Mouse (Mus musculus) thymus, adult 2 months (tissue): ENCODE data around the gene Aftph. TPM values are rescaled to one million over a fixed set of nuclear protein-coding genes. Genes with fewer than 3 reads are reported as not detected.

Experiments
- DNase-seq: peaks from one replicate; pipeline ENCODE4 v3.0.0; 2021
- H3K27ac ChIP-seq: fragments of 200-500 bp; 2 replicates; pipeline ENCODE4 v1.5.1; 2012; ENCODE audit warnings: low read length, control low read depth; ENCODE audit not compliant: control insufficient read depth, insufficient read depth
- H3K27me3 ChIP-seq: fragments of 200-500 bp; 2 replicates; pipeline ENCODE4 v1.6.1; 2012; ENCODE audit warnings: mild to moderate bottlenecking, low read length, moderate library complexity, mixed read lengths; ENCODE audit not compliant: control insufficient read depth, insufficient read depth
- H3K36me3 ChIP-seq: fragments of 200-500 bp; 2 replicates; pipeline ENCODE4 v1.6.1; 2012; ENCODE audit warnings: mild to moderate bottlenecking, low read length, moderate library complexity; ENCODE audit not compliant: control insufficient read depth, insufficient read depth
- H3K4me1 ChIP-seq: fragments of 200-500 bp; replicated peaks from 2 replicates; pipeline ENCODE4 v1.6.1; 2012; ENCODE audit warnings: low read length; ENCODE audit not compliant: control insufficient read depth, insufficient read depth
- H3K4me3 ChIP-seq: fragments of 200-500 bp; 2 replicates; pipeline ENCODE4 v1.5.1; 2012; ENCODE audit warnings: mild to moderate bottlenecking, low read length, control low read depth, moderate library complexity; ENCODE audit not compliant: control insufficient read depth, insufficient read depth
- CTCF ChIP-seq: fragments of 200-500 bp; IDR thresholded peaks from 2 replicates; pipeline ENCODE4 v1.5.1; 2012; ENCODE audit warnings: mild to moderate bottlenecking, control low read depth, low read length, moderate library complexity, borderline replicate concordance; ENCODE audit not compliant: control insufficient read depth, poor library complexity, insufficient read depth; ENCODE audit errors: extremely low read depth
- POLR2A ChIP-seq: fragments of 200-500 bp; IDR thresholded peaks from 2 replicates; pipeline ENCODE4 v1.6.1; 2012; ENCODE audit warnings: mild to moderate bottlenecking, low read length, control low read depth, moderate library complexity; ENCODE audit not compliant: control insufficient read depth, poor library complexity, insufficient read depth; ENCODE audit errors: extremely low read depth
- WGBS: fragments of 180-500 bp; shearing (Covaris S2); methylation state at CpG from one replicate; pipeline ENCODE4 v1.1.7; 2018; 5-methylcytosine and 5-hydroxymethylcytosine counted together
- polyA plus RNA-seq: library from polyadenylated mRNA; depleted of rRNA; stranded (reverse); fragments of >200 nt; gene quantifications from 2 replicates; pipeline ENCODE4 v1.2.3, GENCODE M21; 2012

The Aftph gene
- polyA plus RNA-seq, 1 experiment: 91.9 TPM

GRCm38 (mm10) chr11:20672513-20672912 is 68.9 kb downstream of the Aftph start:
- TF ChIP-seq POLR2A (no peak), CTCF (no peak)
- Histone ChIP-seq H3K4me3 (no peak overlapping the region), H3K27me3 (no peaks in the 10 kb centered on the region), H3K4me1 (no peaks in the 10 kb centered on the region), H3K27ac (no peak overlapping the region), H3K36me3 (no peaks in the 10 kb centered on the region)
- WGBS: 73% methylated on average over 6 of the region's 6 CpGs
- no peak for DNase-seq

GRCm38 (mm10) chr11:20671789-20672392 is 69.5 kb downstream of the Aftph start:
- Histone ChIP-seq H3K4me3 (no peak overlapping the region), H3K36me3 (no peaks in the 10 kb centered on the region), H3K27ac (no peak overlapping the region), H3K27me3 (no peaks in the 10 kb centered on the region), H3K4me1 (no peaks in the 10 kb centered on the region)
- TF ChIP-seq CTCF (no peak), POLR2A (no peak)
- WGBS: 67% methylated on average over 6 of the region's 6 CpGs
- no peak for DNase-seq

GRCm38 (mm10) chr11:20664878-20665277 is 76.5 kb downstream of the Aftph start:
- Histone ChIP-seq H3K27me3 (no peaks in the 10 kb centered on the region), H3K36me3 (no peaks in the 10 kb centered on the region), H3K4me1 (no peaks in the 10 kb centered on the region), H3K27ac (no peak overlapping the region), H3K4me3 (no peak overlapping the region)
- 97% methylated on average over 9 of the region's 9 CpGs for WGBS
- TF ChIP-seq POLR2A (no peak), CTCF (no peak)
- DNase-seq: no peak

GRCm38 (mm10) chr11:20663580-20664198 is 77.7 kb downstream of the Aftph start:
- Histone ChIP-seq H3K36me3 (no peaks in the 10 kb centered on the region), H3K4me3 (no peak overlapping the region), H3K27me3 (no peaks in the 10 kb centered on the region), H3K27ac (no peak overlapping the region), H3K4me1 (no peaks in the 10 kb centered on the region)
- no peak for TF ChIP-seq CTCF
- TF ChIP-seq POLR2A: no peak
- whole genome bisulfite sequencing: 92% methylated on average over 5 of the region's 5 CpGs
- DNase-seq: no peak

GRCm38 (mm10) chr11:20662811-20663210 is 78.6 kb downstream of the Aftph start:
- Histone ChIP-seq H3K36me3 (no peaks in the 10 kb centered on the region), H3K27me3 (no peaks in the 10 kb centered on the region), H3K4me3 (no peak overlapping the region), H3K27ac (no peak overlapping the region), H3K4me1 (no peaks in the 10 kb centered on the region)
- DNase-seq: no peak
- WGBS: 84% methylated on average over 7 of the region's 7 CpGs
- no peak for TF ChIP-seq POLR2A
- TF ChIP-seq CTCF: no peak

GRCm38 (mm10) chr11:20661652-20662051 is 79.7 kb downstream of the Aftph start:
- H3K36me3 ChIP-seq: no peaks in the 10 kb centered on the region
- H3K4me1 ChIP-seq: peaks cover 8% of the 10 kb centered on the region
- DNase-seq: peak; percentile 63
- H3K27me3 ChIP-seq: no peaks in the 10 kb centered on the region
- TF ChIP-seq POLR2A (no peak), CTCF (peak; percentile 46; the same call in 1 of the 2 replicates)
- no peak overlapping the region for H3K27ac ChIP-seq
- H3K4me3 ChIP-seq: no peak overlapping the region
- WGBS: 37% methylated on average over 4 of the region's 4 CpGs
